Mouse (Mus musculus) kidney, embryonic 15.5 days (tissue): ENCODE data around the gene 1700009N14Rik. TPM values are rescaled to one million over a fixed set of nuclear protein-coding genes. Genes with fewer than 3 reads are reported as not detected.

Experiments used
- ATAC-seq: fragments of 200-750 bp; cut with Nextera tagmentation; replicated peaks from 2 replicates; pipeline ENCODE4 v1.8.0; 2017; ENCODE audit warnings: moderate TSS enrichment; ENCODE audit not compliant: low FRiP score
- H3K27ac ChIP-seq: fragments of 300-500 bp; sonication (generic); 2 replicates; pipeline ENCODE4 v1.5.1; 2015; ENCODE audit warnings: mild to moderate bottlenecking, inconsistent platforms
- H3K27me3 ChIP-seq: fragments of 300-500 bp; sonication (generic); 2 replicates; pipeline ENCODE4 v1.6.1; 2015; ENCODE audit warnings: inconsistent platforms
- H3K36me3 ChIP-seq: fragments of 300-500 bp; sonication (generic); 2 replicates; pipeline ENCODE4 v1.6.1; 2015; ENCODE audit warnings: inconsistent platforms
- H3K4me1 ChIP-seq: fragments of 300-500 bp; sonication (generic); 2 replicates; pipeline ENCODE4 v1.6.1; 2015; ENCODE audit warnings: inconsistent platforms
- H3K4me2 ChIP-seq: fragments of 300-500 bp; sonication (generic); 2 replicates; pipeline ENCODE4 v1.6.1; 2015; ENCODE audit warnings: moderate library complexity, mild to moderate bottlenecking, inconsistent platforms
- H3K4me3 ChIP-seq: fragments of 300-500 bp; sonication (generic); replicated peaks from 2 replicates; pipeline ENCODE4 v1.5.1; 2015; ENCODE audit warnings: mild to moderate bottlenecking, inconsistent platforms
- H3K9ac ChIP-seq: fragments of 300-500 bp; sonication (generic); 2 replicates; pipeline ENCODE4 v1.6.1; 2015; ENCODE audit warnings: mild to moderate bottlenecking, inconsistent platforms
- H3K9me3 ChIP-seq: fragments of 300-500 bp; sonication (generic); replicated peaks from 2 replicates; pipeline ENCODE4 v1.6.1; 2016; ENCODE audit warnings: inconsistent platforms
- WGBS: fragments of 180-500 bp; shearing (Covaris S2); methylation state at CpG from one replicate; pipeline ENCODE4 v1.1.7; 2015; ENCODE audit warnings: mixed read lengths; 5-methylcytosine and 5-hydroxymethylcytosine counted together
- polyA plus RNA-seq: library from polyadenylated mRNA; unstranded; fragments of >200 nt; fragmentation: Nextera tagmentation; extraction: Ambion mirVana; gene quantifications from 2 replicates; pipeline ENCODE4 v1.2.1, GENCODE M21; 2015

The 1700009N14Rik gene
- not detected in 2 replicates for polyA plus RNA-seq

GRCm38 (mm10) chr4:39450069-39450468, at the start of gene 1700009N14Rik:
Gene 1700009N14Rik (plus strand): TSS chr4:39450295.
- no peaks in the 10 kb centered on the region for H3K9me3 ChIP-seq
- 61% methylated on average over 3 of the region's 3 CpGs for WGBS
- no peaks in the 10 kb centered on the region for H3K4me1 ChIP-seq
- H3K9ac ChIP-seq: no peak within 1 kb of the TSS
- no peaks in the 10 kb centered on the region for H3K36me3 ChIP-seq
- H3K4me2 ChIP-seq: no peak within 1 kb of the TSS
- no peak for ATAC-seq
- H3K27me3 ChIP-seq: no peaks in the 10 kb centered on the region
- no peak within 1 kb of the TSS for H3K27ac ChIP-seq
- no peak within 1 kb of the TSS for H3K4me3 ChIP-seq

GRCm38 (mm10) chr4:39437870-39438367, 12.2 kb upstream of the 1700009N14Rik start:
- no peaks in the 10 kb centered on the region for H3K4me1 ChIP-seq
- H3K36me3 ChIP-seq: no peaks in the 10 kb centered on the region
- H3K27ac ChIP-seq: no peak overlapping the region
- H3K9ac ChIP-seq: no peak overlapping the region
- WGBS: 82% methylated on average over 2 of the region's 2 CpGs
- no peak overlapping the region for H3K4me2 ChIP-seq
- H3K27me3 ChIP-seq: no peaks in the 10 kb centered on the region
- ATAC-seq: no peak
- H3K9me3 ChIP-seq: no peaks in the 10 kb centered on the region
- no peak overlapping the region for H3K4me3 ChIP-seq

- WGBS: 89% methylated on average over 2 of the region's 2 CpGs
- H3K36me3 ChIP-seq: no peaks in the 10 kb centered on the region
- no peak for ATAC-seq
- H3K4me3 ChIP-seq: no peak overlapping the region
- H3K9me3 ChIP-seq: no peaks in the 10 kb centered on the region
- no peak overlapping the region for H3K4me2 ChIP-seq
- no peak overlapping the region for H3K9ac ChIP-seq
- no peaks in the 10 kb centered on the region for H3K4me1 ChIP-seq
- H3K27me3 ChIP-seq: no peaks in the 10 kb centered on the region
- no peak overlapping the region for H3K27ac ChIP-seq
Observed at GRCm38 (mm10) chr4:39474291-39474690, 24.2 kb downstream of the 1700009N14Rik start.

- ATAC-seq: no peak
- Histone ChIP-seq H3K27me3 (no peaks in the 10 kb centered on the region), H3K9me3 (no peaks in the 10 kb centered on the region), H3K4me1 (no peaks in the 10 kb centered on the region), H3K36me3 (no peaks in the 10 kb centered on the region), H3K27ac (no peak overlapping the region), H3K9ac (no peak overlapping the region), H3K4me2 (no peak overlapping the region), H3K4me3 (no peak overlapping the region)
- 75% methylated on average over 8 of the region's 8 CpGs for WGBS
Observed at GRCm38 (mm10) chr4:39486393-39486792, 36.3 kb downstream of the 1700009N14Rik start.

GRCm38 (mm10) chr4:39493596-39493995, 43.5 kb downstream of the 1700009N14Rik start:
- Histone ChIP-seq H3K9ac (no peak overlapping the region), H3K4me2 (no peak overlapping the region), H3K27ac (no peak overlapping the region), H3K4me3 (no peak overlapping the region), H3K36me3 (no peaks in the 10 kb centered on the region), H3K27me3 (no peaks in the 10 kb centered on the region), H3K9me3 (no peaks in the 10 kb centered on the region), H3K4me1 (no peaks in the 10 kb centered on the region)
- ATAC-seq: no peak
- 61% methylated on average over 1 of the region's 1 CpGs for WGBS

GRCm38 (mm10) chr4:39495875-39496274, 45.8 kb downstream of the 1700009N14Rik start:
- H3K27me3 ChIP-seq: no peaks in the 10 kb centered on the region
- no peak overlapping the region for H3K9ac ChIP-seq
- no peaks in the 10 kb centered on the region for H3K4me1 ChIP-seq
- 77% methylated on average over 1 of the region's 1 CpGs for WGBS
- no peak overlapping the region for H3K4me2 ChIP-seq
- no peak for ATAC-seq
- no peak overlapping the region for H3K4me3 ChIP-seq
- no peak overlapping the region for H3K27ac ChIP-seq
- no peaks in the 10 kb centered on the region for H3K36me3 ChIP-seq
- no peaks in the 10 kb centered on the region for H3K9me3 ChIP-seq
